Mouse (Mus musculus) kidney, adult 18-20 months (tissue): ENCODE results near the gene Gpank1.
"Not testable (repeated sequence)": the region's sequence is repeated elsewhere in the genome, so short reads cannot be mapped to it uniquely, and the experiment has no call there.

Experiments
- DNase-seq: peaks from one replicate; pipeline ENCODE4 v3.0.0; 2021

Gene Gpank1

GRCm38 (mm10) chr17:35100196-35100765 is 21.0 kb upstream of the Gpank1 start:
- no peak for DNase-seq

GRCm38 (mm10) chr17:35101161-35101560 is 20.1 kb upstream of the Gpank1 start:
- no peak for DNase-seq

- DNase-seq, result no peak
Observed at GRCm38 (mm10) chr17:35102299-35102698, 19.0 kb upstream of the Gpank1 start.

- peak; percentile 65 for DNase-seq
Observed at GRCm38 (mm10) chr17:35103221-35103690, 18.0 kb upstream of the Gpank1 start.

- DNase-seq, result no peak
Observed at GRCm38 (mm10) chr17:35104079-35104478, 17.2 kb upstream of the Gpank1 start.

- DNase-seq, result no peak
Observed at GRCm38 (mm10) chr17:35104754-35105153, 16.5 kb upstream of the Gpank1 start.

GRCm38 (mm10) chr17:35105740-35106389 is 15.4 kb upstream of the Gpank1 start:
- peak; percentile 54 for DNase-seq

GRCm38 (mm10) chr17:35106522-35106921 is 14.7 kb upstream of the Gpank1 start:
- no peak for DNase-seq

- no peak for DNase-seq
Observed at GRCm38 (mm10) chr17:35108097-35108496, 13.2 kb upstream of the Gpank1 start, which contains the start of gene Ly6g5c. Gene Ly6g5c (plus strand): TSS chr17:35108279.

- DNase-seq, result no peak
Observed at GRCm38 (mm10) chr17:35111774-35112173, 9.5 kb upstream of the Gpank1 start.

- no peak for DNase-seq
Observed at GRCm38 (mm10) chr17:35115046-35116019, 5.9 kb upstream of the Gpank1 start, which contains the start of gene Ly6g5b. Gene Ly6g5b (minus strand): TSS chr17:35115428.

- no peak for DNase-seq
Observed at GRCm38 (mm10) chr17:35120745-35121142, 511 bp upstream of the Gpank1 start.

GRCm38 (mm10) chr17:35121871-35122303 is 632 bp downstream of the Gpank1 start, which contains the start of gene Csnk2b:
Gene Csnk2b (minus strand): TSS chr17:35122053.
- DNase-seq, result peak; percentile 61

- DNase-seq, result not testable (repeated sequence)
Observed at GRCm38 (mm10) chr17:35123287-35123686, 2.0 kb downstream of the Gpank1 start.

- DNase-seq, result not testable (repeated sequence)
Observed at GRCm38 (mm10) chr17:35124261-35124896, 3.1 kb downstream of the Gpank1 start.

GRCm38 (mm10) chr17:35125081-35125480 is 3.8 kb downstream of the Gpank1 start:
- no peak for DNase-seq

- no peak for DNase-seq
Observed at GRCm38 (mm10) chr17:35125578-35125977, 4.3 kb downstream of the Gpank1 start.

GRCm38 (mm10) chr17:35126206-35126611 is 5.0 kb downstream of the Gpank1 start, which contains the start of gene D17H6S53E:
Gene D17H6S53E (plus strand): TSS chr17:35126373.
- DNase-seq, result peak; percentile 82

GRCm38 (mm10) chr17:35127017-35127416 is 5.8 kb downstream of the Gpank1 start:
- DNase-seq, result no peak

- DNase-seq, result no peak
Observed at GRCm38 (mm10) chr17:35128996-35129395, 7.7 kb downstream of the Gpank1 start.

GRCm38 (mm10) chr17:35131038-35131437 is 9.8 kb downstream of the Gpank1 start:
- DNase-seq, result no peak

- no peak for DNase-seq
Observed at GRCm38 (mm10) chr17:35131500-35132173, 10.4 kb downstream of the Gpank1 start, which contains the start of gene Apom. Gene Apom (minus strand): TSS chr17:35132050.
